Mouse (Mus musculus) neural tube, embryonic 12.5 days (tissue): Measurements from ENCODE around the gene Rnps1. TPM values are rescaled to one million over a fixed set of nuclear protein-coding genes. Genes with fewer than 3 reads are reported as not detected.

ENCODE experiments used
- ATAC-seq: fragments of 200-750 bp; cut with Nextera tagmentation; 2 replicates; pipeline ENCODE4 v1.8.0; 2017; ENCODE audit warnings: low read depth, mild to moderate bottlenecking, moderate TSS enrichment, moderate library complexity; ENCODE audit not compliant: low FRiP score
- H3K27ac ChIP-seq: fragments of 300-500 bp; sonication (generic); 2 replicates; pipeline ENCODE4 v1.5.1; 2016
- H3K27me3 ChIP-seq: fragments of 300-500 bp; sonication (generic); replicated peaks from 2 replicates; pipeline ENCODE4 v1.6.1; 2016; ENCODE audit warnings: mild to moderate bottlenecking
- H3K36me3 ChIP-seq: fragments of 300-500 bp; sonication (generic); 2 replicates; pipeline ENCODE4 v1.6.1; 2016; ENCODE audit warnings: mild to moderate bottlenecking
- H3K4me1 ChIP-seq: fragments of 300-500 bp; sonication (generic); 2 replicates; pipeline ENCODE4 v1.6.1; 2016
- H3K4me2 ChIP-seq: fragments of 300-500 bp; sonication (generic); replicated peaks from 2 replicates; pipeline ENCODE4 v1.6.1; 2016; ENCODE audit warnings: mild to moderate bottlenecking
- H3K4me3 ChIP-seq: fragments of 300-500 bp; sonication (generic); 2 replicates; pipeline ENCODE4 v1.5.1; 2016
- H3K9ac ChIP-seq: fragments of 300-500 bp; sonication (generic); 2 replicates; pipeline ENCODE4 v1.6.1; 2016; ENCODE audit warnings: mild to moderate bottlenecking
- H3K9me3 ChIP-seq: fragments of 300-500 bp; sonication (generic); 2 replicates; pipeline ENCODE4 v1.6.1; 2016; ENCODE audit warnings: mild to moderate bottlenecking
- WGBS: fragments of 180-500 bp; shearing (Covaris S2); methylation state at CpG from one replicate; pipeline ENCODE4 v1.1.7; 2016; 5-methylcytosine and 5-hydroxymethylcytosine counted together
- polyA plus RNA-seq: library from polyadenylated mRNA; unstranded; fragments of >200 nt; fragmentation: Nextera tagmentation; extraction: Ambion mirVana; gene quantifications from 2 replicates; pipeline ENCODE4 v1.2.1, GENCODE M21; 2016

The Rnps1 gene
- polyA plus RNA-seq, 1 experiment from 2014 or later: 341 TPM

DNA sequence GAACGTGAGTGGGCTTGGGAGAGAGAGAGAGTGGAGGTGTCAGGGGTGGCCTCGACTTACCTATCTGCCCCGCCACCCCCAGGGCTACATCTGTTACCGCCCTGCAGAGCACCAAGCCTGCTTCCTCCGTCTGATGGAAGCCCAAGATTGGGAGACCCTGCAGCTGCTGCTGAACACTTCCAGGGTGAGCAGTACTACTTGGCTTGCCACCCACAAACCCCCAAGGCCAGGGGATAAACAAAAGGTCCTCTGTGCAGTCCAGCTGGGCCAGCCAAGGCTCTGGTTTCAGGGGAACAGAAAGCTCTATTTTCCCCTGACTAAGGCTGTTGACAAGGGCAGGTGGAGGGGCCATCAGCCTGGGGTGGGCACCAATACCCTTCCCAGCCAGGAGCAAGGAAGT, 60.2 kb downstream of the Rnps1 start:
- no peak overlapping the region for H3K9ac ChIP-seq
- no peak overlapping the region for H3K4me3 ChIP-seq
- no peaks in the 10 kb centered on the region for H3K27me3 ChIP-seq
- no peaks in the 10 kb centered on the region for H3K9me3 ChIP-seq
- peaks cover 45% of the 10 kb centered on the region for H3K4me1 ChIP-seq
- WGBS: 77% methylated on average over 5 of the region's 5 CpGs
- peaks cover 38% of the 10 kb centered on the region for H3K36me3 ChIP-seq
- no peak overlapping the region for H3K4me2 ChIP-seq
- no peak overlapping the region for H3K27ac ChIP-seq
- ATAC-seq: no peak

Other genes starting within 250 kb of the Rnps1 start
- 671 and 684 TPM in 2 replicates for gene Atp6v0c, start 244.9 kb upstream of the Rnps1 start, polyA plus RNA-seq
- gene Tbc1d24, start 209.0 kb upstream of the Rnps1 start, polyA plus RNA-seq: 12.4 and 13.0 TPM in 2 replicates
- gene Ntn3, start 205.0 kb upstream of the Rnps1 start, polyA plus RNA-seq: 9.0 and 10.6 TPM in 2 replicates
- gene Tedc2, start 193.7 kb upstream of the Rnps1 start, polyA plus RNA-seq: 13.5 and 14.2 TPM in 2 replicates
- 53.5 and 54.8 TPM in 2 replicates for gene Ccnf, start 163.1 kb upstream of the Rnps1 start, polyA plus RNA-seq
- 0.13 and 0.22 TPM in 2 replicates for gene Abca17, start 63.5 kb upstream of the Rnps1 start, polyA plus RNA-seq
- gene Abca3, start 62.6 kb upstream of the Rnps1 start, polyA plus RNA-seq: 22.9 and 25.8 TPM in 2 replicates
- 58.0 and 67.9 TPM in 2 replicates for gene Eci1, start 12.1 kb downstream of the Rnps1 start, polyA plus RNA-seq
- gene Dnase1l2, start 28.5 kb downstream of the Rnps1 start, polyA plus RNA-seq: 3.4 and 4.4 TPM in 2 replicates
- 37.9 and 38.5 TPM in 2 replicates for gene E4f1, start 55.7 kb downstream of the Rnps1 start, polyA plus RNA-seq
- 58.6 and 62.7 TPM in 2 replicates for gene Pgp, start 55.8 kb downstream of the Rnps1 start, polyA plus RNA-seq
- 0.28 TPM in 2 replicates for gene Bricd5, start 59.3 kb downstream of the Rnps1 start, polyA plus RNA-seq
- 33.8 and 34.9 TPM in 2 replicates for gene Mlst8, start 64.5 kb downstream of the Rnps1 start, polyA plus RNA-seq
- gene Caskin1, start 74.0 kb downstream of the Rnps1 start, polyA plus RNA-seq: 23.2 and 25.4 TPM in 2 replicates
- gene Traf7, start 113.4 kb downstream of the Rnps1 start, polyA plus RNA-seq: 83.4 and 84.0 TPM in 2 replicates
- 1.6 and 2.2 TPM in 2 replicates for gene Rab26, start 119.6 kb downstream of the Rnps1 start, polyA plus RNA-seq
- gene Pkd1, start 135.3 kb downstream of the Rnps1 start, polyA plus RNA-seq: 23.0 and 26.5 TPM in 2 replicates
- 66.5 and 75.0 TPM in 2 replicates for gene Tsc2, start 218.1 kb downstream of the Rnps1 start, polyA plus RNA-seq
- gene Nthl1, start 218.1 kb downstream of the Rnps1 start, polyA plus RNA-seq: 10.5 and 12.4 TPM in 2 replicates
- 36.9 and 37.7 TPM in 2 replicates for gene Slc9a3r2, start 235.8 kb downstream of the Rnps1 start, polyA plus RNA-seq
- gene Npw, start 243.9 kb downstream of the Rnps1 start, polyA plus RNA-seq: not detected in 2 replicates